Mouse (Mus musculus) ES-Bruce4 (cell line): ENCODE results near the gene Ganab.

ENCODE experiments used
- CTCF ChIP-seq: IDR thresholded peaks from one replicate; pipeline ENCODE4 v1.8.1; 2011; ENCODE audit warnings: low read depth, low read length
- POLR2A ChIP-seq: IDR thresholded peaks from one replicate; pipeline ENCODE4 v1.8.1; 2011; ENCODE audit warnings: low read length; ENCODE audit not compliant: insufficient read depth

- TF ChIP-seq CTCF (no peak), POLR2A (no peak)
Measured at GRCm38 (mm10) chr19:8908531-8908930, 10.7 kb downstream of the Ganab start.
